Comparison of ENCODE assay signal across 3 mouse cellular contexts in the genomic region with DNA sequence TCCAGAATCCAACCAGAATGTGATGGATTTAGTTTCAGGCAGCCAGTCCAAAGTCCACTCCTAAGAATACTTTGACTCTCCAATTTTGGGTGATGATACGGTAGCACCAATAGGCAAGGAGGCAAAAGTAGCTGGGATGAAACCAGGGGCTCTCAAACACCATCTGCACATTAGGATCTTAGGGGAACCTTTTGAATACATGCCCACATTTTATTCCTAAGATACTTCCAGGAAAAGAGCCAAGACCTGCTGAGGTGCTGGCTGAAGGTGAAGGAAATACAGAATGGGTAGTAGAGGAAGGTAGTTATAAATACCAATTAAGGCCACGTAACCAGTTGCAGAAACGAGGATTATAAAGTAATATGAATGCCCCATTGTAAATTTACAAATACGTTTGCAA. TPM values are rescaled to one million over a fixed set of nuclear protein-coding genes. Genes with fewer than 3 reads are reported as not detected.
"Had no signal": no experiment of that assay in that cellular context is flagged by ENCODE, and none has a peak within 500 bp of the region (broad histone marks: within the 10 kb centered on the region; RNA-seq: fewer than 3 reads in every experiment).

No protein-coding gene starts in this region.

RNA-seq across cellular contexts. Expression of a gene that starts 6.6 kb away (rescaled TPM):
- total RNA-seq: megakaryocyte-erythroid progenitor cell, adult 5-6 weeks; monocyte, adult 5-6 weeks; neutrophil, adult 5-6 weeks had no signal
